Mouse (Mus musculus) bone marrow macrophage, adult 2 months (primary cell): ENCODE data around the gene Kif2a. TPM values are rescaled to one million over a fixed set of nuclear protein-coding genes. Genes with fewer than 3 reads are reported as not detected.
"Not testable (repeated sequence)": the region's sequence is repeated elsewhere in the genome, so short reads cannot be mapped to it uniquely, and the experiment has no call there.

Experiments
- H3K27ac ChIP-seq: 2 replicates; pipeline ENCODE4 v1.5.1; 2012; ENCODE audit warnings: low read depth, low read length; ENCODE audit not compliant: insufficient read depth
- H3K4me1 ChIP-seq: 2 replicates; pipeline ENCODE4 v1.6.1; 2012; ENCODE audit warnings: low read length; ENCODE audit not compliant: control insufficient read depth, insufficient read depth
- H3K4me3 ChIP-seq: 2 replicates; pipeline ENCODE4 v1.5.1; 2012; ENCODE audit warnings: mild to moderate bottlenecking, low read length, moderate library complexity; ENCODE audit not compliant: insufficient read depth
- CTCF ChIP-seq: IDR thresholded peaks from 2 replicates; pipeline ENCODE4 v1.5.1; 2012; ENCODE audit warnings: low read depth, mild to moderate bottlenecking, low read length, moderate library complexity
- POLR2A ChIP-seq: IDR thresholded peaks from 2 replicates; pipeline ENCODE4 v1.6.1; 2012; ENCODE audit warnings: mild to moderate bottlenecking, low read depth, low read length, borderline replicate concordance
- polyA plus RNA-seq: library from polyadenylated mRNA; stranded (reverse); fragments of >200 nt; gene quantifications from 2 replicates; pipeline ENCODE4 v1.2.4, GENCODE M21; 2012; ENCODE audit not compliant: missing spikeins, insufficient read depth, insufficient read length

The Kif2a gene
- polyA plus RNA-seq, 1 experiment = 49.3 TPM

DNA sequence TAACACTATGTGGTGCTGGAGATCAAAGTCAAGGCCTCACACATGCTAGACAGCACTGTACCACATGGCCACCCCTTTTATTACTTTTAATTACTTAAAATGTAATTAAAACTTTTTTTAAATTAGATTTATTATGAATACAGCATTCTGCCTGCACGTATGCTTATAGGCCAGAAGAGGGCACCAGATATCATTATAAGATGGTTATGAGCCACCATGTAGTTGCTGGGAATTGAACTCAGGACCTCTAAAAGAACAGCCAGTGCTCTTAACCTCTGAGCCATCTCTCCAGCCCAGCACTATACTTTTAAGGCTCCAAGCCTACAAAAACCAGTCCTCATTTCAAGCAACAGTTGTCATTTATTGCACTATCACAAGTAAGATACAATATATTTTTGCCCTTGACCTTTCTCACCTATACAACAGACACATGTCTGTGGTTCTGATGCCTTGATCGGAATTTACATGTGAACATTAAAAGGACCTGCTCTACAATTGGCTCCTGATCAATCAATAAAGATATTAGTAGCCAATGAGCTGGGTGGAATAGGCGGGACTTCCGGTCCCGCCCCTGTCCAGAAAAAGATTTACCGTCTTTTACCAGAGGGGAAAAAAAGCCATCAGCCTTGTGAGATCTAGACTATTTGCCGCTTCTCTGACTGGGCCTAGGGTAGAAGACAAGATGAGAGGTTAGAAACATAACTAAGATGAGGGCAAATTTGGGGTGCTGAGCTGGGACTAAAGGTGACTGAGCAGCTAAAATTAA, 80.5 kb downstream of the Kif2a start:
- H3K27ac ChIP-seq = no peak overlapping the region
- TF ChIP-seq POLR2A (no peak), CTCF (no peak)
- no peak overlapping the region for H3K4me3 ChIP-seq
- H3K4me1 ChIP-seq = peaks cover 5% of the 10 kb centered on the region

DNA sequence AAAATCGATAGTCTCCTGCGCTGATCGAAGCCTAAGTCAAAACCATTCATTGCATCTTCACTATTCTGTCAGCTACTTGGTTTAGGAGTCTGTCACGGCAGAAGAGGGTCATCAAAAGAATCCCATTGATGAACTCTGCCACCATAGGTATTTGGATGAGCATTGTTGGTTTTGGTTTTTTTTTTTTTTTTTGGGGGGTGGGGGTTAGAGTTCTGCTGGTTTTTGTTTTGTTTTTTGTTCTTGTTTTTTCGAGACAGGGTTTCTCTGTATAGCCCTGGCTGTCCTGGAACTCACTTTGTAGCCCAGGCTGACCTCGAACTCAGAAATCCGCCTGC, 84.8 kb downstream of the Kif2a start:
- no peak overlapping the region for H3K27ac ChIP-seq
- TF ChIP-seq POLR2A (no peak), CTCF (no peak)
- peaks cover 7% of the 10 kb centered on the region for H3K4me1 ChIP-seq

DNA sequence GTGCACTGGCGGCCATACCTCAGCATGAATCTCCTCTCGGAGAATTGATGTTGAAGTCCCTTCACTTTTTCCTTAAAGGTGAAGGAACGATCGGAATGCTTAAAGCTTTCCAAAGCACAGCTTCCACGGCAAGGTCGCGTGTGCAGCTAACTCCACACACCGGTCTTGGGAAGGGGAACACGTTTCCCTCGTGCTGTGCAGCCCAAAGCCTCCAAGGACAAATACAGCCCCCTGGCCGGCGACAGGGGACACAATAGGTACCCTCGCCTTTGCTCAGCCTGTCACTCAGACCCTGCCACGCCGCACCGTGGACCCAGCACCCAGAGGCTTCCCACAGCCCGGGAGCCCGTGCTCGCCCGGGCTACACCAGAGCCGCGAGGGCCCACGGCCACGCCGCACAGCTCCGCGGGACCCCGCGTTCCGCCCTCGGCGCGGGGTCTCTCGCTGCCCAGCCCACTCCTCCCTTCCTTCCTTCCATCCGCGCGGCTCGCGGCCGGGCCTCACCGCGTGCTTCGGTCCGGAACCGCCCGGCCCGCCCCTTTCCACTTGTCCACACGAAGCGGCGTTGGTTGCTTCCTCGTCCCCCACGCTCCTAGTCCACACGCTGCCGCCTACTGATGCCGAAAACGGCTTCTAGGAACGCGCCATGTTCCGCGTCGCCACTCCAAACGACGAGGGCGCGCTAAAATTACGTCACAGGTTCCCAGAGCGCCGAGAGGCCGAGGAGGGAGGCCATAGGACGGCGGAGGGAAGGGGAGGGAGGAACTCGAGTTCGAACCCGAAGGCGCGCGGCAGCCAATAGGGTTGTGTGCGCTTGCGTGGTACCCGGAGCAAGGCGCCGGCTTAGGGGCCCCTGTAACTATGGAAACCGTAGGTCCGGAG, 85.4 kb downstream of the Kif2a start, which contains the start of gene Ipo11:
Gene Ipo11 (minus strand): TSS at position 703 of the 882 bp plus-strand sequence.
- peaks cover 7% of the 10 kb centered on the region for H3K4me1 ChIP-seq
- no peak for TF ChIP-seq POLR2A
- no peak for TF ChIP-seq CTCF
- H3K4me3 ChIP-seq = peak within 1 kb of the TSS; percentile 99
- peak within 1 kb of the TSS; percentile 20; the same call in 1 of the 2 replicates for H3K27ac ChIP-seq

More for the DNA sequence above, 84.8 kb downstream of the Kif2a start:
- peak overlapping the region; percentile 64 for H3K4me3 ChIP-seq

GRCm38 (mm10) chr13:106935871-106936255, 86.1 kb downstream of the Kif2a start:
- peaks cover 7% of the 10 kb centered on the region for H3K4me1 ChIP-seq
- H3K4me3 ChIP-seq = peak overlapping the region; percentile 99
- TF ChIP-seq POLR2A = no peak
- TF ChIP-seq CTCF = no peak
- peak overlapping the region; percentile 20; the same call in 1 of the 2 replicates for H3K27ac ChIP-seq

DNA sequence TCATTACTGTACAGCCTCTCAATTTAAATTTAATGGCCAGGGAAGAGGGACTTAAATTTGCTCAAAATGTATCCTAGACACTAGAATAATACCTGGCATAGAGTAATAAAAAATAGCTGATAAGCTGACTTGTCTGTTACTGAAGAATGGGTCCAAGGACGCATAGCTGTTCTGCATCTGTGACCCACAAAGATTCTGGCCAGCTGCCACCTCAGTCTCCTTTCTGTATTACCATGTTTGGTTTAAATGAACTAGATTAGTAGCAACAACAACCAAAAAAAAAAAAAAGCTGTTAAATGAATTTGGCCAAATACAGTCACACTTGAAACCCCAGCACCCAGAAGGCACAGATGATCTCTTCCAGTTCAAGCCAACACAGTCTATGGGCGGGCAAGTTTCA, 92.7 kb downstream of the Kif2a start:
- H3K27ac ChIP-seq = no peak overlapping the region
- TF ChIP-seq CTCF = no peak
- TF ChIP-seq POLR2A = no peak
- H3K4me3 ChIP-seq = no peak overlapping the region
- H3K4me1 ChIP-seq = peaks cover 11% of the 10 kb centered on the region

DNA sequence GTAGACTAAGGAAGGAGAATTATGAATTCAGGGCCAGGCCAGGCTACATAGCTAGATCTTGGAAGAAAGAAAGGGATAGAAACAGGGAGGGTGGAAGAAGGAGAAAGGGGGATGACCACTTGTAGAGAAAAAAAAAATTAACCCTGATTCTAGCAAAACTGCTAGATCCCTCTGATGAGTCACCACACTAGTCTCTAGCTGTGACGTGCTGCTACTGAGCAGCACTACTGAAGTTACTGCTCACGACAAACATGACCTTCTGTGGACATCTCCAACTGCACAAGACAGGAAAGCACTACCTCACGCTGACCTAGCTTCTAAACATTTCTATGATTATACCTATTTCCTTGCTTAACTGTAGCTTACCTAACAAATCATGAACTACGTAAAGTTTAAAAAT, 93.6 kb downstream of the Kif2a start:
- Histone ChIP-seq H3K27ac (no peak overlapping the region), H3K4me1 (peaks cover 7% of the 10 kb centered on the region), H3K4me3 (no peak overlapping the region)
- TF ChIP-seq POLR2A = no peak
- TF ChIP-seq CTCF = no peak

DNA sequence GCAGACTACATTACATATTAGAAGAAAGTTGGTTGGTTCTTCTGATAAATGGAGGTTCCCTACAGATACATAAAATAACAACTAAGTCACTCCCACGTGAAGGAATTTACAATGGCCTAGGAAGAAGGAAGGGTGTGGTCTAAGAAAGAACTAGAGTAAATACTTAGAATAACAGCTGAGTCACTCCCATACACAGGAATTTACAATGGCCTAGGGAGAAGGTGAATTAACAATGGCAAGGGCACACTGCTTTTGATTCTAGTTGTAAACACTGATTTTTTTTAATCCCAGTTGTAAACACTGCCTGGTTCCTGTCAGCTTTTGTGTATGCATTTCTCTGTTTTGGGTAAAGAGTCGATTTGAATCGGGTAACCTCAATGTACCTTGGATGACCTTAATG, 96.0 kb downstream of the Kif2a start:
- H3K4me3 ChIP-seq = not testable (repeated sequence)

DNA sequence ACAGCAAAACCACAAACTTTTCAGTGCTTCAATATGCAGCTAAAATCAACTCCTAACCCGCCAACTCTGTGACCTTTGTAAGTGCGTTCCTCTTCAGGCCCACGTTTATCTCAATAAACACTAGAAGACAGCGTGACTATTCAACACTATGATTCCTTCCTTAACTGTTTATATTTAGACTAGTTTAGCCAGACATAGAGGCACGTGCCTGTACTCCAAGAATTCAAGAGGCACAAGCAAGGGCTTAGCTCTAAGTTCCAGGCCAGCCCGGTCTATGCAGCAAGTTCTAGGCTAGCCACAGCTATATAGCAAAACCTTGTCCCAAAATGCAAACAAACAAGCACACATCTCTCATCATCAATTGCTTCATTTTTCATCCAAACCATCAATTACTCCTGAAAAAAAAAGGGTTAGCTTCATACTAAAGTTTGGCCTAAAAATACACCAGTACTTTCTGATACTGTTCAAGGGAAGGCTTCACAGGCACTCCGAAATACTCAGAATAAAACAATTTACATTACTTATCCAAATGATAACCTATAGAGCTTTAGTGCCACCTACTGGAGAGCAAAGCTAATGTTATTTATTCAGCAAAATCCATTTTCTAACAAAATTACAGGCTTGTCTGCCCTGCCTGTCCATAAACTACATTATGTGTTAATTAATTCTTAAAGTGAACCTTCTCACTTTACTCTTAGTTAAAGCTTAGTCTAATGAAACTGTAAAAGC, 103.4 kb downstream of the Kif2a start:
- Histone ChIP-seq H3K4me3 (no peak overlapping the region), H3K27ac (no peak overlapping the region), H3K4me1 (no peaks in the 10 kb centered on the region)
- no peak for TF ChIP-seq CTCF
- no peak for TF ChIP-seq POLR2A

More for the DNA sequence above, 96.0 kb downstream of the Kif2a start:
- H3K27ac ChIP-seq, H3K4me1 ChIP-seq: not testable (repeated sequence)

DNA sequence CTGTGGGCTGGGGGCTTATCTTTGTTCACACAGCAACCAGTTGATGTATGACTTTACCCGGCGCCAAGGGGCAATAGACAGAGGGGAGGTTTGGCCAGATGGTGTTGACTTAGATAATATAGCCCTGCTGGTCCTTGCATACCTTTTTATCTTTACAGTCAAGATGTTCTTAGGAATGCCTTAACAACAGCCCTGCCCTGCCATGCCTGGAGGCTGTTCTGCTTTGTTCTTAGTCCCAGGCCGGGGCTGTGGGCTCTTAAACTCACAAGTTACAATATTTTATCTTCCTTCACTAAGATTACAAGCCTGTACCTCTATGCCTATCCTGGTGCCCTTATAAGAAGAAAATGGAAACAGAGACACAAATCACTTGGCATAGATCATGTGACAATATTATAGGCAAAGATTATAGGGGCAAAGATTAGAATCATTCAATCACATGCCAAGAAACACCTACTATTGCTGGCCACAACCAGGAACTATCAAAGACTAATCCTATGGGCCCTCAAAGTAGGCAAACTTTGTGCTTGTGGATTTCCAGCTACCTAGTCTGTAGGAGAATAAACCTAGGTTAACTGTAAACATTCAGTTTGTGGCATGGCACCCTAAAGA, 108.7 kb downstream of the Kif2a start:
- Histone ChIP-seq H3K4me1 (no peaks in the 10 kb centered on the region), H3K27ac (no peak overlapping the region), H3K4me3 (no peak overlapping the region)
- no peak for TF ChIP-seq POLR2A
- no peak for TF ChIP-seq CTCF

GRCm38 (mm10) chr13:106910096-106910495, 111.8 kb downstream of the Kif2a start:
- Histone ChIP-seq H3K4me1 (no peaks in the 10 kb centered on the region), H3K4me3 (no peak overlapping the region), H3K27ac (no peak overlapping the region)
- TF ChIP-seq CTCF (no peak), POLR2A (no peak)

Other genes with a start within 250 kb of the Kif2a start
- 24.3 and 25.3 TPM in 2 replicates for gene Ipo11, start 85.2 kb downstream of the Kif2a start, polyA plus RNA-seq
- gene Dimt1, start 75.0 kb downstream of the Kif2a start, polyA plus RNA-seq = 9.3 and 9.4 TPM in 2 replicates